Mouse (Mus musculus) B cell, adult (primary cell): ENCODE measurements around the gene Pou3f4. TPM values are rescaled to one million over a fixed set of nuclear protein-coding genes. Genes with fewer than 3 reads are reported as not detected.

Experiments
- total RNA-seq: library from RNA; stranded (reverse); gene quantifications from 4 replicates; pipeline ENCODE4 v1.2.4, GENCODE M21; 2023; ENCODE audit not compliant: inconsistent age

Gene Pou3f4
- not detected in 4 replicates for total RNA-seq

GRCm38 (mm10) chrX:110814151-110814571, at the start of gene Pou3f4:
Gene Pou3f4 (plus strand): TSS chrX:110814280.

